Comparison of ENCODE assay signal across 10 mouse cellular contexts in the genomic region with DNA sequence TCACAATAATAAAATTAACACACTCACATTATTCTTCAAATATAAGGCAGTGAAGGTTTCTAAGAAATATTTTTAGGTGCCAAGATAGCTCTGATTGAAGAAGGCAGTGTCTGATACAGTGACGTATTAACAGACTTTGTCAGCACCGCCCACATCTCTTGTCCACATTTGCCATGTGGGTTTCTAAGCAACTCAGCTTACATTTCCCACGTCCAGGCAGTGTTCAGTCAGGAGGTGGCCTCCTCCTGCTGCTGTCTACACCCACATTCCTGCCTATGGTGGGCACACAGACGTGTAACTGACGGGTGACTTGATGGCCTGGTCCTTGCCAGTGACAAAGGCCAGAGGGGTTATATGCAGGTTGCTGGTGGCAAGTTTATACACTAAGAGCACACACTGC.
A peak's percentile ranks its signal among the peaks of the same experiment; 100 is the strongest.
DNase-seq lines count a peak whose midpoint lies in the region; ATAC-seq and TF ChIP-seq lines count a peak whose summit lies in the region.
"Had no signal": no experiment of that assay in that cellular context is flagged by ENCODE, and none has a peak within 500 bp of the region (broad histone marks: within the 10 kb centered on the region; RNA-seq: fewer than 3 reads in every experiment).

No protein-coding gene starts in this region.

- H3K36me3 ChIP-seq in kidney, postnatal 0 days (ENCODE audit: insufficient read depth, low read length): 0 out of 2 replicates have a peak, but pooled peaks cover 4% of the 10 kb centered on the region
- H3K36me3 ChIP-seq in midbrain, embryonic 15.5 days (replicated peaks): no peaks in the 10 kb centered on the region
- H3K36me3 ChIP-seq: hindbrain, embryonic 15.5 days had no signal

- WGBS in kidney, postnatal 0 days: 49% methylated on average over 5 of the region's 5 CpGs
- 67% methylated on average over 5 of the region's 5 CpGs for WGBS in midbrain, embryonic 15.5 days

- H3K27me3 ChIP-seq in kidney, postnatal 0 days (ENCODE audit: insufficient read depth, low read length): no peaks in the 10 kb centered on the region
- no peaks in the 10 kb centered on the region for H3K27me3 ChIP-seq in midbrain, embryonic 15.5 days (replicated peaks)
- H3K27me3 ChIP-seq: hindbrain, embryonic 15.5 days; liver, embryonic 12.5 days had no signal

- no peaks in the 10 kb centered on the region for H3K9me3 ChIP-seq in kidney, postnatal 0 days (replicated peaks; ENCODE audit: low read length)
- H3K9me3 ChIP-seq in midbrain, embryonic 15.5 days: no peaks in the 10 kb centered on the region
- H3K9me3 ChIP-seq: hindbrain, embryonic 15.5 days; liver, embryonic 12.5 days had no signal

- H3K27ac ChIP-seq in left cerebral cortex, adult 2 months: 0 out of 2 replicates have a peak overlapping the region, but pooled peaks have one; percentile 4
- 0 out of 2 replicates have a peak overlapping the region, but pooled peaks have one; percentile 20 for H3K27ac ChIP-seq in kidney, postnatal 0 days
- no peak overlapping the region for H3K27ac ChIP-seq in midbrain, embryonic 15.5 days
- H3K27ac ChIP-seq: hindbrain, embryonic 15.5 days; liver, embryonic 12.5 days had no signal

- no peak overlapping the region for H3K9ac ChIP-seq in kidney, postnatal 0 days (ENCODE audit: low read depth, low read length)
- H3K9ac ChIP-seq in midbrain, embryonic 15.5 days: no peak overlapping the region
- H3K9ac ChIP-seq: hindbrain, embryonic 15.5 days; liver, embryonic 12.5 days had no signal

- H3K4me1 ChIP-seq in kidney, postnatal 0 days (replicated peaks; ENCODE audit: insufficient read depth, low read length): 0 out of 2 replicates have a peak, but pooled peaks cover 4% of the 10 kb centered on the region
- H3K4me1 ChIP-seq in midbrain, embryonic 15.5 days: no peaks in the 10 kb centered on the region

- TF ChIP-seq CTCF in left cerebral cortex, adult 2 months (IDR thresholded peaks at IDR 0.05): no peak
- TF ChIP-seq CTCF in kidney, postnatal 0 days (IDR thresholded peaks at IDR 0.05; ENCODE audit: low read depth): no peak

- ATAC-seq in CD4-positive, CD25-positive, alpha-beta regulatory T cell, adult 4 months: no peak
- peak; percentile 66 for ATAC-seq in kidney, postnatal 0 days (replicated peaks; ENCODE audit: low FRiP score, low read depth)
- no peak for ATAC-seq in midbrain, embryonic 15.5 days (replicated peaks)
- ATAC-seq: liver, embryonic 12.5 days had no signal

- H3K4me2 ChIP-seq in kidney, postnatal 0 days (ENCODE audit: low read length): no peak overlapping the region
- H3K4me2 ChIP-seq in midbrain, embryonic 15.5 days: no peak overlapping the region
- H3K4me2 ChIP-seq: hindbrain, embryonic 15.5 days; liver, embryonic 12.5 days had no signal

- DNase-seq in CD4-positive, CD25-positive, alpha-beta regulatory T cell, adult 2 months (ENCODE audit: low read depth, low spot score): peak; percentile 13
- DNase-seq in left cerebral cortex, adult 2 months (ENCODE audit: extremely low spot score in 1 of 2, low spot score in 2 of 2): peak; percentile 38 to 40
- no peak for DNase-seq in left cerebral cortex, adult 11 months (ENCODE audit: low spot score)
- peak; percentile 20 for DNase-seq in kidney, postnatal 0 days (ENCODE audit: low spot score)
- peak; percentile 48 to 68 for DNase-seq in right cerebral cortex, postnatal 10 days (ENCODE audit: low spot score in 2 of 2)
- DNase-seq in c-Kit-positive CD71-positive TER-119-positive erythroid progenitor cells, embryonic 14.5 days (ENCODE audit: low spot score): no peak

- H3K4me3 ChIP-seq in left cerebral cortex, adult 2 months: no peak overlapping the region
- no peak overlapping the region for H3K4me3 ChIP-seq in kidney, postnatal 0 days (replicated peaks; ENCODE audit: low read depth, low read length)
- no peak overlapping the region for H3K4me3 ChIP-seq in midbrain, embryonic 15.5 days
- H3K4me3 ChIP-seq: hindbrain, embryonic 15.5 days; liver, embryonic 12.5 days had no signal

- intact Hi-C loops in left cerebral cortex, adult 2 months (cut with DNase I): no loop called here

Comparison
In these comparisons a context has a peak if more than half of its experiments do, and no peak if none do; other contexts are left out.
1. DNase-seq: peak in CD4-positive, CD25-positive, alpha-beta regulatory T cell, adult 2 months (single experiment), left cerebral cortex, adult 2 months (2 of 2), kidney, postnatal 0 days (single experiment) and right cerebral cortex, postnatal 10 days (2 of 2); none in left cerebral cortex, adult 11 months (single experiment) and c-Kit-positive CD71-positive TER-119-positive erythroid progenitor cells, embryonic 14.5 days (single experiment).